Mouse (Mus musculus): ENCODE measurements around the gene Asb13. TPM values are rescaled to one million over a fixed set of nuclear protein-coding genes. Genes with fewer than 3 reads are reported as not detected.
A peak's percentile ranks its signal among the peaks of the same experiment; 100 is the strongest.

The Asb13 gene
- total and polyA plus RNA-seq, 3 experiments, result 2.6 to 6.0 TPM; not detected in 1

DNA sequence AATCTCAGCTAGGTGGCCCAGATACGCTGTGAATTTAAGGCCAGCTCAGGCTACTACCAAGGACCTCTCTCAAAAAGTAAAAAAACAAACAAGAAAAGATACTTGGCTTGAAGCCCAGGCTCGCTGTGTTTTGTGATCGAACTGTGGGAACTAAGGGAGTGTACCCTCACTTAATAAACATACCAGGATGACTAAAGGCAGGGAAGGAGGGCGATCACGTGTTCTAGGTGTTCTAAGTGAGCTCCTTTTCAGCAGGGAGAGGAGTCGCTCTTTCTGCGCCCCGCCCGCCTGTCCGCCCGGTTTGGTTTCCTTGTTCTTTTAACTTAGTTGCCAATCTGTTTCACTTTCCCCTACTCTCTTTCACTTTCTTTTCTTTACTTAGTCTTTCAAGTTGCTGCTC lies 3.0 kb downstream of the Asb13 start:
- no peaks in the 10 kb centered on the region for H3K27me3 ChIP-seq (ENCODE audit: control insufficient read depth in 1 of 2, insufficient read depth in 2 of 2, low read length in 2 of 2)
- H3K4me1 ChIP-seq (ENCODE audit: control insufficient read depth in 1 of 2, insufficient read depth in 2 of 2, low read length in 2 of 2), result peaks cover 2 to 6% of the 10 kb centered on the region in 2 experiments
- H3K36me3 ChIP-seq (ENCODE audit: control insufficient read depth in 1 of 2, insufficient read depth in 2 of 2, low read length in 2 of 2), result peaks cover 0 to 5% of the 10 kb centered on the region in 2 experiments; a peak in 2 of 4 replicates
- DNase-seq (ENCODE audit: low read depth, low spot score), result peak; percentile 76
- H3K27ac ChIP-seq (ENCODE audit: control insufficient read depth, low read depth, low read length), result 0 out of 2 replicates have a peak overlapping the region, but pooled peaks have one; percentile 7
- no peaks in the 10 kb centered on the region for H3K9me3 ChIP-seq (replicated peaks; ENCODE audit: insufficient read depth, low read length)
- peak overlapping the region; percentile 71 for H3K9ac ChIP-seq (ENCODE audit: control insufficient read depth, low read depth, low read length, poor library complexity, severe bottlenecking)
- no peaks in the 10 kb centered on the region; the same call in 1 of the 2 replicates for H3K79me2 ChIP-seq (ENCODE audit: control insufficient read depth, insufficient read depth, low read length, poor library complexity)
- H3K4me3 ChIP-seq (ENCODE audit: control insufficient read depth in 1 of 2, insufficient read depth in 1 of 2, low read depth in 2 of 2, low read length in 2 of 2), result peak overlapping the region; percentile 65
- 0 out of 2 replicates have a peak, but pooled peaks have one; percentile 14 for TF ChIP-seq BHLHE40 (IDR thresholded peaks at IDR 0.05; ENCODE audit: borderline replicate concordance, low read depth, low read length)
- TF ChIP-seq RAD21 (IDR thresholded peaks at IDR 0.05; ENCODE audit: low read depth, low read length), result no peak
- TF ChIP-seq CHD1 (IDR thresholded peaks at IDR 0.05; ENCODE audit: low read depth, low read length), result no peak
- no peak for TF ChIP-seq POLR2A (IDR thresholded peaks at IDR 0.05; ENCODE audit: control insufficient read depth in 1 of 2, insufficient read depth in 1 of 2, low read depth in 1 of 2, low read length in 2 of 2, poor library complexity in 1 of 2)
- no peak for TF ChIP-seq HCFC1 (IDR thresholded peaks at IDR 0.05; ENCODE audit: low read depth, low read length)
- TF ChIP-seq ZKSCAN1 (IDR thresholded peaks at IDR 0.05; ENCODE audit: low read depth, low read length), result no peak
- 0 out of 2 replicates have a peak, but pooled peaks have one; percentile 38 for TF ChIP-seq MAZ (IDR thresholded peaks at IDR 0.05; ENCODE audit: low read depth, low read length)
- no peak for TF ChIP-seq JUND (IDR thresholded peaks at IDR 0.05; ENCODE audit: low read depth, low read length)
- no peak for TF ChIP-seq TBP (IDR thresholded peaks at IDR 0.05; ENCODE audit: low read depth, low read length)
- TF ChIP-seq SMC3 (IDR thresholded peaks at IDR 0.05; ENCODE audit: low read depth, low read length), result no peak
- TF ChIP-seq MXI1 (IDR thresholded peaks at IDR 0.05; ENCODE audit: low read depth, low read length), result peak; percentile 64
- no peak for TF ChIP-seq KAT2A (conservative IDR thresholded peaks at IDR 0.05; ENCODE audit: low read depth, low read length)
- TF ChIP-seq TAL1 (IDR thresholded peaks at IDR 0.05; ENCODE audit: low read length), result no peak
- no peak for TF ChIP-seq ZMIZ1 (IDR thresholded peaks at IDR 0.05; ENCODE audit: low read depth, low read length)
- TF ChIP-seq MAFK (IDR thresholded peaks at IDR 0.05; ENCODE audit: borderline replicate concordance, low read depth, low read length), result no peak
- TF ChIP-seq ZC3H11A (IDR thresholded peaks at IDR 0.05; ENCODE audit: low read depth, low read length), result no peak
- TF ChIP-seq MYC (IDR thresholded peaks at IDR 0.05; ENCODE audit: low read depth, low read length), result peak; percentile 33; the same call in 1 of the 2 replicates
- no peak for TF ChIP-seq CHD2 (IDR thresholded peaks at IDR 0.05; ENCODE audit: low read length)
- TF ChIP-seq USF1 (IDR thresholded peaks at IDR 0.05; ENCODE audit: low read depth, low read length), result peak; percentile 90
- TF ChIP-seq UBTF (IDR thresholded peaks at IDR 0.05; ENCODE audit: borderline replicate concordance, insufficient read depth, low read depth, low read length), result no peak
- no peak for TF ChIP-seq NRF1 (IDR thresholded peaks at IDR 0.05; ENCODE audit: insufficient read depth, low read depth, low read length, poor library complexity, severe bottlenecking)
- no peak for TF ChIP-seq CTCF (IDR thresholded peaks at IDR 0.05 in 2 of 3, conservative IDR thresholded peaks at IDR 0.05 in 1 of 3; ENCODE audit: control insufficient read depth in 1 of 3, insufficient read depth in 1 of 3, low read depth in 2 of 3, low read length in 3 of 3, poor library complexity in 1 of 3, severe bottlenecking in 1 of 3)
- no peak for TF ChIP-seq E2F4 (IDR thresholded peaks at IDR 0.05; ENCODE audit: borderline replicate concordance, low read depth, low read length)
- TF ChIP-seq MAX (IDR thresholded peaks at IDR 0.05; ENCODE audit: low read length), result peak; percentile 74
- no peak for TF ChIP-seq MEF2A (IDR thresholded peaks at IDR 0.05; ENCODE audit: extremely low read depth, insufficient replicate concordance, low read depth, low read length, poor library complexity, severe bottlenecking)
- TF ChIP-seq NELFE (IDR thresholded peaks at IDR 0.05; ENCODE audit: low read depth, low read length), result no peak
- no peak for TF ChIP-seq GATA1 (IDR thresholded peaks at IDR 0.05; ENCODE audit: low read depth, low read length)
- no peak for TF ChIP-seq ELF1 (IDR thresholded peaks at IDR 0.05; ENCODE audit: low read depth, low read length)
- TF ChIP-seq MYB (IDR thresholded peaks at IDR 0.05; ENCODE audit: low read depth, low read length), result no peak
- no peak for TF ChIP-seq POLR2AphosphoS5 (IDR thresholded peaks at IDR 0.05; ENCODE audit: borderline replicate concordance, low read depth, low read length)
- TF ChIP-seq RCOR1 (IDR thresholded peaks at IDR 0.05; ENCODE audit: low read depth, low read length), result no peak
- no peak for TF ChIP-seq GABPA (IDR thresholded peaks at IDR 0.05; ENCODE audit: low read depth, low read length)
- peak; percentile 70 for TF ChIP-seq SIN3A (IDR thresholded peaks at IDR 0.05; ENCODE audit: low read length)
- TF ChIP-seq EP300 (IDR thresholded peaks at IDR 0.05; ENCODE audit: low read depth in 1 of 2, low read length in 2 of 2), result no peak
- TF ChIP-seq ZNF384 (IDR thresholded peaks at IDR 0.05; ENCODE audit: low read depth, low read length), result no peak
- no peak for TF ChIP-seq POLR2AphosphoS2 (IDR thresholded peaks at IDR 0.05; ENCODE audit: low read length)
- TF ChIP-seq ETS1 (IDR thresholded peaks at IDR 0.05; ENCODE audit: low read depth, low read length), result peak; percentile 66
- TF ChIP-seq USF2 (IDR thresholded peaks at IDR 0.05; ENCODE audit: borderline replicate concordance in 1 of 2, insufficient read depth in 1 of 2, low read depth in 1 of 2, low read length in 2 of 2), result peak in 1 of 2 experiments; percentile 50; a peak in 1 of 4 replicates

Data from MEL (cell line).